21 mouse cellular contexts compared by ENCODE assay signal in genomic region chr14:40985635-40986034, GRCm38 (mm10).
"Had no signal": no experiment of that assay in that cellular context is flagged by ENCODE, and none has a peak within 500 bp of the region (broad histone marks: within the 10 kb centered on the region; RNA-seq: fewer than 3 reads in every experiment).

No protein-coding gene starts in this region.

- H3K4me1 ChIP-seq: lung, embryonic 15.5 days; midbrain, embryonic 13.5 days; neural tube, embryonic 13.5 days; neural tube, embryonic 15.5 days; stomach, embryonic 15.5 days had no signal

- DNase-seq: liver, postnatal 0 days; lung, adult 2 months; lung, postnatal 14 days; lung, postnatal 36 days; retina, postnatal 1 day; right cerebral cortex, postnatal 14 days; thymus, postnatal 14 days; thymus, postnatal 36 days had no signal

- H3K36me3 ChIP-seq: liver, embryonic 15.5 days; lung, embryonic 15.5 days; midbrain, embryonic 13.5 days; neural tube, embryonic 13.5 days; neural tube, embryonic 15.5 days; stomach, embryonic 15.5 days had no signal

- H3K27ac ChIP-seq: liver, embryonic 15.5 days; lung, embryonic 15.5 days; macrophage; midbrain, embryonic 13.5 days; neural tube, embryonic 13.5 days; neural tube, embryonic 15.5 days; stomach, embryonic 15.5 days; stomach, postnatal 0 days had no signal

- H3K4me2 ChIP-seq: liver, embryonic 15.5 days; lung, embryonic 15.5 days; midbrain, embryonic 11.5 days; midbrain, embryonic 13.5 days; neural tube, embryonic 13.5 days; neural tube, embryonic 15.5 days; stomach, embryonic 15.5 days had no signal

- H3K9ac ChIP-seq: liver, embryonic 15.5 days; liver, postnatal 0 days; lung, embryonic 15.5 days; midbrain, embryonic 13.5 days; neural tube, embryonic 13.5 days; neural tube, embryonic 15.5 days; stomach, embryonic 15.5 days had no signal

- H3K9me3 ChIP-seq: liver, embryonic 15.5 days; lung, embryonic 15.5 days; megakaryocyte, embryonic 14.5 days; midbrain, embryonic 13.5 days; neural tube, embryonic 13.5 days; neural tube, embryonic 15.5 days; stomach, embryonic 15.5 days had no signal

- H3K4me3 ChIP-seq: liver, embryonic 15.5 days; lung, embryonic 15.5 days; megakaryocyte, embryonic 14.5 days; midbrain, embryonic 13.5 days; myocyte; neural tube, embryonic 13.5 days; neural tube, embryonic 15.5 days; stomach, embryonic 15.5 days had no signal

- H3K27me3 ChIP-seq: liver, embryonic 15.5 days; lung, embryonic 15.5 days; megakaryocyte, embryonic 14.5 days; midbrain, embryonic 13.5 days; neural tube, embryonic 13.5 days; neural tube, embryonic 15.5 days; stomach, embryonic 15.5 days had no signal

- ATAC-seq: liver, postnatal 0 days; lung, postnatal 0 days; midbrain, embryonic 13.5 days; midbrain, embryonic 16.5 days had no signal
